Mouse (Mus musculus): ENCODE results near the gene Ifitm3. TPM values are rescaled to one million over a fixed set of nuclear protein-coding genes. Genes with fewer than 3 reads are reported as not detected.
"Not testable (repeated sequence)": the region's sequence is repeated elsewhere in the genome, so short reads cannot be mapped to it uniquely, and the experiment has no call there.

The Ifitm3 gene
- polyA plus RNA-seq, 1 experiment from 2014 or later = 20.6 TPM

- Histone ChIP-seq H3K36me3 (ENCODE audit: control insufficient read depth, insufficient read depth, low read length) (no peaks in the 10 kb centered on the region), H3K27me3 (ENCODE audit: control insufficient read depth, insufficient read depth, low read length) (no peaks in the 10 kb centered on the region), H3K4me3 (ENCODE audit: low read depth, low read length) (no peak overlapping the region), H3K9ac (ENCODE audit: low read depth, low read length) (no peak overlapping the region), H3K9me3 (ENCODE audit: control insufficient read depth, low read length) (no peaks in the 10 kb centered on the region), H3K4me1 (replicated peaks; ENCODE audit: control insufficient read depth, insufficient read depth, low read length) (no peaks in the 10 kb centered on the region), H3K27ac (ENCODE audit: low read depth, low read length) (0 out of 2 replicates have a peak overlapping the region, but pooled peaks have one; percentile 13), H3K4me2 (replicated peaks; ENCODE audit: low read depth, low read length) (no peak overlapping the region)
- DNase-seq (ENCODE audit: low spot score) (peak; percentile 28), ATAC-seq (ENCODE audit: low FRiP score) (no peak)
- WGBS = 43% methylated on average over 6 of the region's 9 CpGs
These were observed 30.5 kb upstream of the Ifitm3 start for GRCm38 (mm10) chr7:141040867-141041606.

GRCm38 (mm10) chr7:141039386-141040107 lies 29.0 kb upstream of the Ifitm3 start:
- Histone ChIP-seq H3K27ac (ENCODE audit: low read depth, low read length) (no peak overlapping the region), H3K9me3 (ENCODE audit: control insufficient read depth, low read length) (no peaks in the 10 kb centered on the region), H3K4me1 (replicated peaks; ENCODE audit: control insufficient read depth, insufficient read depth, low read length) (no peaks in the 10 kb centered on the region), H3K36me3 (ENCODE audit: control insufficient read depth, insufficient read depth, low read length) (no peaks in the 10 kb centered on the region), H3K27me3 (ENCODE audit: control insufficient read depth, insufficient read depth, low read length) (no peaks in the 10 kb centered on the region), H3K4me3 (ENCODE audit: low read depth, low read length) (no peak overlapping the region), H3K4me2 (replicated peaks; ENCODE audit: low read depth, low read length) (no peak overlapping the region), H3K9ac (ENCODE audit: low read depth, low read length) (no peak overlapping the region)
- 92% methylated on average over 4 of the region's 4 CpGs for WGBS
- ATAC-seq (ENCODE audit: low FRiP score) (no peak), DNase-seq (ENCODE audit: low spot score) (no peak)

- H3K27ac ChIP-seq (ENCODE audit: low read depth, low read length) = no peak overlapping the region
- no peaks in the 10 kb centered on the region for H3K27me3 ChIP-seq (ENCODE audit: control insufficient read depth, insufficient read depth, low read length)
- DNase-seq (ENCODE audit: low spot score) = no peak
- no peak overlapping the region for H3K4me3 ChIP-seq (ENCODE audit: low read depth, low read length)
- H3K9ac ChIP-seq (ENCODE audit: low read depth, low read length) = no peak overlapping the region
- 82% methylated on average over 20 of the region's 21 CpGs for WGBS
- H3K9me3 ChIP-seq (ENCODE audit: control insufficient read depth, low read length) = no peaks in the 10 kb centered on the region
- no peaks in the 10 kb centered on the region for H3K4me1 ChIP-seq (replicated peaks; ENCODE audit: control insufficient read depth, insufficient read depth, low read length)
- H3K4me2 ChIP-seq (replicated peaks; ENCODE audit: low read depth, low read length) = no peak overlapping the region
- no peak for ATAC-seq (ENCODE audit: low FRiP score)
- no peaks in the 10 kb centered on the region for H3K36me3 ChIP-seq (ENCODE audit: control insufficient read depth, insufficient read depth, low read length)
These were observed 27.8 kb upstream of the Ifitm3 start for GRCm38 (mm10) chr7:141038090-141039032.

- H3K4me1 ChIP-seq (replicated peaks; ENCODE audit: control insufficient read depth, insufficient read depth, low read length); H3K9me3 ChIP-seq (ENCODE audit: control insufficient read depth, low read length); DNase-seq (ENCODE audit: low spot score); H3K36me3 ChIP-seq (ENCODE audit: control insufficient read depth, insufficient read depth, low read length); ATAC-seq (ENCODE audit: low FRiP score); H3K9ac ChIP-seq (ENCODE audit: low read depth, low read length); H3K27me3 ChIP-seq (ENCODE audit: control insufficient read depth, insufficient read depth, low read length); H3K4me3 ChIP-seq (ENCODE audit: low read depth, low read length); H3K4me2 ChIP-seq (replicated peaks; ENCODE audit: low read depth, low read length); H3K27ac ChIP-seq (ENCODE audit: low read depth, low read length): not testable (repeated sequence)
- 88% methylated on average over 1 of the region's 2 CpGs for WGBS
These were observed 26.1 kb upstream of the Ifitm3 start for GRCm38 (mm10) chr7:141036624-141037023.

- DNase-seq (ENCODE audit: low spot score) = no peak
- Histone ChIP-seq H3K4me2 (replicated peaks; ENCODE audit: low read depth, low read length) (no peak overlapping the region), H3K9ac (ENCODE audit: low read depth, low read length) (no peak overlapping the region), H3K4me1 (replicated peaks; ENCODE audit: control insufficient read depth, insufficient read depth, low read length) (no peaks in the 10 kb centered on the region), H3K9me3 (ENCODE audit: control insufficient read depth, low read length) (no peaks in the 10 kb centered on the region), H3K27ac (ENCODE audit: low read depth, low read length) (no peak overlapping the region), H3K36me3 (ENCODE audit: control insufficient read depth, insufficient read depth, low read length) (no peaks in the 10 kb centered on the region), H3K27me3 (ENCODE audit: control insufficient read depth, insufficient read depth, low read length) (no peaks in the 10 kb centered on the region), H3K4me3 (ENCODE audit: low read depth, low read length) (no peak overlapping the region)
- 84% methylated on average over 9 of the region's 9 CpGs for WGBS
- no peak for ATAC-seq (ENCODE audit: low FRiP score)
These were observed 22.0 kb upstream of the Ifitm3 start for GRCm38 (mm10) chr7:141032458-141033167.

- Histone ChIP-seq H3K9me3 (ENCODE audit: control insufficient read depth, low read length) (no peaks in the 10 kb centered on the region), H3K9ac (ENCODE audit: low read depth, low read length) (no peak overlapping the region), H3K4me1 (replicated peaks; ENCODE audit: control insufficient read depth, insufficient read depth, low read length) (0 out of 2 replicates have a peak, but pooled peaks cover 3% of the 10 kb centered on the region), H3K27me3 (ENCODE audit: control insufficient read depth, insufficient read depth, low read length) (no peaks in the 10 kb centered on the region), H3K4me2 (replicated peaks; ENCODE audit: low read depth, low read length) (no peak overlapping the region), H3K27ac (ENCODE audit: low read depth, low read length) (no peak overlapping the region), H3K4me3 (ENCODE audit: low read depth, low read length) (no peak overlapping the region), H3K36me3 (ENCODE audit: control insufficient read depth, insufficient read depth, low read length) (no peaks in the 10 kb centered on the region)
- DNase-seq (ENCODE audit: low spot score) = no peak
- whole genome bisulfite sequencing = 44% methylated on average over 3 of the region's 3 CpGs
- ATAC-seq (ENCODE audit: low FRiP score) = no peak
These were observed 19.8 kb upstream of the Ifitm3 start for GRCm38 (mm10) chr7:141030390-141030789.

- Histone ChIP-seq H3K36me3 (ENCODE audit: control insufficient read depth, insufficient read depth, low read length) (no peaks in the 10 kb centered on the region), H3K4me1 (replicated peaks; ENCODE audit: control insufficient read depth, insufficient read depth, low read length) (0 out of 2 replicates have a peak, but pooled peaks cover 3% of the 10 kb centered on the region), H3K4me2 (replicated peaks; ENCODE audit: low read depth, low read length) (no peak within 1 kb of the TSS), H3K9ac (ENCODE audit: low read depth, low read length) (no peak within 1 kb of the TSS), H3K27me3 (ENCODE audit: control insufficient read depth, insufficient read depth, low read length) (no peaks in the 10 kb centered on the region), H3K9me3 (ENCODE audit: control insufficient read depth, low read length) (no peaks in the 10 kb centered on the region), H3K27ac (ENCODE audit: low read depth, low read length) (no peak within 1 kb of the TSS), H3K4me3 (ENCODE audit: low read depth, low read length) (no peak within 1 kb of the TSS)
- no peak for DNase-seq (ENCODE audit: low spot score)
- WGBS = 83% methylated on average over 2 of the region's 2 CpGs
- no peak for ATAC-seq (ENCODE audit: low FRiP score)
These were observed 18.3 kb upstream of the Ifitm3 start, which contains the start of gene Gm17387 for GRCm38 (mm10) chr7:141028831-141029230. Gene Gm17387, plus strand, starts transcription at chr7:141029131.

- ATAC-seq (ENCODE audit: low FRiP score) (no peak), DNase-seq (ENCODE audit: low spot score) (peak; percentile 25)
- Histone ChIP-seq H3K9ac (ENCODE audit: low read depth, low read length) (no peak overlapping the region), H3K27me3 (ENCODE audit: control insufficient read depth, insufficient read depth, low read length) (no peaks in the 10 kb centered on the region), H3K27ac (ENCODE audit: low read depth, low read length) (peak overlapping the region; percentile 61), H3K4me1 (replicated peaks; ENCODE audit: control insufficient read depth, insufficient read depth, low read length) (0 out of 2 replicates have a peak, but pooled peaks cover 3% of the 10 kb centered on the region), H3K4me2 (replicated peaks; ENCODE audit: low read depth, low read length) (no peak overlapping the region), H3K4me3 (ENCODE audit: low read depth, low read length) (no peak overlapping the region), H3K9me3 (ENCODE audit: control insufficient read depth, low read length) (no peaks in the 10 kb centered on the region), H3K36me3 (ENCODE audit: control insufficient read depth, insufficient read depth, low read length) (no peaks in the 10 kb centered on the region)
- 47% methylated on average over 5 of the region's 5 CpGs for WGBS
These were observed 16.1 kb upstream of the Ifitm3 start for GRCm38 (mm10) chr7:141026740-141027098.

Data from hindbrain, embryonic 11.5 days (tissue).